Mouse (Mus musculus): ENCODE measurements around the gene Wfdc10.

Wfdc10 gene

DNA sequence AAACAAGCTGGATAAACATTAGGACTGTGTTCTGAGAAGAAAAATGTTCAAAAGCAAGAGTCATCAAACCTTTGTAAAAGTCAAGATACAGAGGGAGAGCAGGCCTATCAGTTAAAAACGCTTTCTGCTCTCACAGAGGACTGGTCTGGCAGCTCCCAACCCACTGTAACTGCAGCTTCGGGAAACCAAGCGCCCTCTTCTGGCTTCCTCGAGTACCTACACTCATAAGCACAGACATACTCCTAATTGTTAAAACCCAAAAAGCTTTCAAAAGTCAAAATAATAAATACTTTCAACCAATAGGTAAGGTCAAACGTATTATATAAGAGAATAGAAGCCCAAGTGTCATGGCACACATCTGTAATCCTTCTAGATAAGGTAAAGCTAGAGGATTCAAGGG is 48.4 kb downstream of the Wfdc10 start:
- DNase-seq = no peak

DNA sequence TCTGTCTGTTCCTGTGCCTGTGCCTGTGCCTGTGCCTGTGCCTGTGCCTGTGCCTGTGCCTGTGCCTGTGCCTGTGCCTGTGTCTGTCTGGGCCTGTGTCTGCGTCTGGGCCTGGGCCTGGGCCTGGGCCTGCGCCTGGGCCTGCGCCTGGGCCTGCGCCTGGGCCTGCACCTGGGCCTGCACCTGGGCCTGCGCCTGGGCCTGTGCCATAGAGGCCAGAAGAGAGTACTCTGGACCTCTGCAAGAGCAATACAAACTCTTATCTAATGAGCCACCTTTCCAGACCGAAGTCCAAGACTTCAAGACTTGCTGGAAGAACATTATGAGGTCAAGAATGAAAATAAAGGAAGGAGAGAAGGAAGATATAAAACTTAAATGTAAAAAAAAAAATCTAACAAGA is 49.5 kb downstream of the Wfdc10 start:
- DNase-seq = no peak

DNA sequence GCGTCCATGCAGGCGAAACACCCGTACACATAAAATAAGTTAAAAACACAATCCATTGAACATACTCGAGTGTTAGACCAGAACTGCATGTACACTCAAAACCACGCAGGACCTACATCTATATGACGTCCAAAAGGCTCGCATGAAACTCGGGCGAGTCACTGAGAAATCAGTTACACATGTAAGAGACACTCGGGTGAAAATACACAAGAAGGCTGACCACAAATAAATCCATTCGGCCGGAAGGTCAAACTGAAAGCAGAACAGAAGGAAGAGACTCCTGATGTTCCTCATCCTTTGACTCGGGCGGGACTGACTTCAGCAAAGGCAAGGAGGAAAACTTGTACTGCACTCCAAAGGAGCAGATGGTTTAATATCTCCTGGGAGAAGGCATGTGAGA is 50.1 kb downstream of the Wfdc10 start:
- no peak for DNase-seq
